Mouse (Mus musculus) spleen, adult 2 months (tissue): Measurements from ENCODE around the gene Numbl.

Source experiments
- CTCF ChIP-seq: fragments of 200-500 bp; IDR thresholded peaks from 2 replicates; pipeline ENCODE4 v1.5.1; 2011; ENCODE audit warnings: mild to moderate bottlenecking, inconsistent platforms; ENCODE audit not compliant: insufficient read depth, insufficient read length, insufficient replicate concordance; ENCODE audit errors: extremely low read depth
- POLR2A ChIP-seq: fragments of 200-500 bp; IDR thresholded peaks from 2 replicates; pipeline ENCODE4 v1.6.1; 2011; ENCODE audit warnings: low read depth, low read length, inconsistent platforms

GRCm38 (mm10) chr7:27311651-27312284 lies 53.5 kb downstream of the Numbl start:
- TF ChIP-seq CTCF (no peak), POLR2A (no peak)
